Mouse (Mus musculus) limb, embryonic 11.5 days (tissue): Measurements from ENCODE around the gene Lsm10. TPM values are rescaled to one million over a fixed set of nuclear protein-coding genes. Genes with fewer than 3 reads are reported as not detected.

Experiments
- ATAC-seq: fragments of 200-750 bp; cut with Nextera tagmentation; 2 replicates; pipeline ENCODE4 v1.8.0; 2017; ENCODE audit warnings: low read depth; ENCODE audit not compliant: insufficient number of reproducible peaks, low FRiP score, low TSS enrichment
- DNase-seq: peaks from one replicate; pipeline ENCODE4 v3.0.0-alpha.2; 2015; ENCODE audit warnings: low spot score
- H3K27ac ChIP-seq: fragments of 300-500 bp; sonication (generic); replicated peaks from 2 replicates; pipeline ENCODE4 v1.5.1; 2014; ENCODE audit warnings: low read depth, mild to moderate bottlenecking, low read length
- H3K27me3 ChIP-seq: fragments of 300-500 bp; sonication (generic); 2 replicates; pipeline ENCODE4 v1.6.1; 2014; ENCODE audit warnings: mild to moderate bottlenecking, low read length, mixed read lengths; ENCODE audit not compliant: control insufficient read depth, insufficient read depth
- H3K36me3 ChIP-seq: fragments of 300-500 bp; sonication (generic); 2 replicates; pipeline ENCODE4 v1.6.1; 2014; ENCODE audit warnings: mild to moderate bottlenecking, low read length, moderate library complexity, mixed read lengths; ENCODE audit not compliant: control insufficient read depth, insufficient read depth
- H3K4me1 ChIP-seq: fragments of 300-500 bp; sonication (generic); 2 replicates; pipeline ENCODE4 v1.6.1; 2014; ENCODE audit warnings: low read length, mixed read lengths; ENCODE audit not compliant: control insufficient read depth, insufficient read depth
- H3K4me2 ChIP-seq: fragments of 300-500 bp; sonication (generic); 2 replicates; pipeline ENCODE4 v1.6.1; 2014; ENCODE audit warnings: low read depth, mild to moderate bottlenecking, moderate library complexity; ENCODE audit not compliant: severe bottlenecking
- H3K4me3 ChIP-seq: fragments of 300-500 bp; sonication (generic); 2 replicates; pipeline ENCODE4 v1.5.1; 2014; ENCODE audit warnings: low read depth, low read length
- H3K9ac ChIP-seq: fragments of 300-500 bp; sonication (generic); 2 replicates; pipeline ENCODE4 v1.6.1; 2014; ENCODE audit warnings: mild to moderate bottlenecking, low read length
- H3K9me3 ChIP-seq: fragments of 300-500 bp; sonication (generic); 2 replicates; pipeline ENCODE4 v1.6.1; 2016; ENCODE audit warnings: low read length; ENCODE audit not compliant: control insufficient read depth
- WGBS: fragments of 180-500 bp; shearing (Covaris S2); extraction: QIAGEN DNeasy Blood & Tissue Kit; methylation state at CpG from one replicate; pipeline ENCODE4 v1.1.7; 2014; 5-methylcytosine and 5-hydroxymethylcytosine counted together
- polyA plus RNA-seq: library from polyadenylated mRNA; unstranded; fragments of >200 nt; fragmentation: Nextera tagmentation; extraction: Ambion mirVana; gene quantifications from 2 replicates; pipeline ENCODE4 v1.2.1, GENCODE M21; 2014

Lsm10 gene
- polyA plus RNA-seq, 1 experiment from 2014 or later, result 44.8 TPM

DNA sequence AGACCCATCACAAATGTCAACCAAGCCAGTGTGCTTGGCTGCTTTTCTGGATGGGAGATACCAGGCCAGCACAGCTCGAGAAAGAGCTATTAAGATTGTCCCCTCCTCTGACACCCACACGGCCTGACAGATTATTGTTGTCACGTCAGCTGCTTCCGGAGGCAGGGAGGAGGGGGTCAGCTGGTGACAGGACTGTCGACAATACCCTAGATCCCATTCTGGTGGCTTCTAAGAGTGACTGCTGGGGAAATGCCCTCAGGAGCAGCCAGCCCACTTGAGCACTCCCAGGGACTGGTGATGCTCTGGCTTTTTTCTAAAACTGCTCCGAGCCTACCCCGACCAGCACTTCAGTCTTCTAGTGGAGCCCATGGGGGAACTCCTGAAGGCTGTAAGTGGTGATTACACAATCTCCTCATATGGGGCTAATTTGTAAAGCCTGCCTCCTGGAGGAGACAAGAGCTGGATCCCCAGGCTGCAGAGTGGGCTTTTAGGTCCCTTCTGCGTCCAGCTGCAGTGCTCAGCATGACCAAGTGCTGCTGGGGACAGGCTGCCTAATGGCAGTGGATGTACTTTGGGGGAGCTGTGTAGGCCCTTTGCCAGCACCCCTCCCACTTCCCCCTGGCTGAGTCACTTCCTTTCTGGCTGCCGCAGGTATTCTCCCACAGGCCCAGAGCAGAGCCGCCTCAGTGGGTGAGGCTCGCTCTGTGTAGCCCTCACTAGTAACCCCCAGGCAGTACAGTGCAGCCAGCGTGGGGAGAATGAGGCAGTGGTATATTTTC, 14.1 kb downstream of the Lsm10 start:
- ATAC-seq (peak; percentile 35; the same call in 1 of the 2 replicates), DNase-seq (peak; percentile 38)
- Histone ChIP-seq H3K4me2 (peak overlapping the region; percentile 25; the same call in 1 of the 2 replicates), H3K9me3 (no peaks in the 10 kb centered on the region), H3K27me3 (no peaks in the 10 kb centered on the region), H3K27ac (peak overlapping the region; percentile 68), H3K36me3 (no peaks in the 10 kb centered on the region), H3K9ac (peak overlapping the region; percentile 40; the same call in 1 of the 2 replicates), H3K4me3 (no peak overlapping the region), H3K4me1 (peaks cover 28% of the 10 kb centered on the region)
- WGBS, result 6% methylated on average over 12 of the region's 12 CpGs

DNA sequence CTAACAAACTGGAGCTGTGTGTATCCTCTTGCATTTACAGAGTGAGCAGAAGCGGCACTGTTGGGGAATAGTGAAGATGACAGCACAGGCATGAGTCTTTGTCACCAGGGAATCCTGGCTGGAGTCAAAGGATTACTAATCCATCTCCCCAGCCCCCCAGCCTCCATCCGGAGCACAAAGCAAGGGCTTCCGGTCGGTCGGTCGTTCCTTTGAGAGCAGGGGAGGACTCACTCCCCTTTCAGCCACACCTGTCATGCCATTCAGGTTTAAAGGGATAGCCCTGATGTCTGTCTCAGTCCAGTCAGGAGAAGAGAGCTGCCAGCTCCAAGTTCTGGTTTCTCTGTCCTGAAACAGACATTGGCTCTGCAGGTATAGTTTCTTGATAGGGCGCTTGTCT, 14.7 kb downstream of the Lsm10 start:
- no peak for ATAC-seq
- Histone ChIP-seq H3K4me1 (peaks cover 28% of the 10 kb centered on the region), H3K27me3 (no peaks in the 10 kb centered on the region), H3K27ac (peak overlapping the region; percentile 68; the same call in 1 of the 2 replicates), H3K9ac (peak overlapping the region; percentile 40; the same call in 1 of the 2 replicates), H3K4me2 (peak overlapping the region; percentile 25; the same call in 1 of the 2 replicates), H3K9me3 (no peaks in the 10 kb centered on the region), H3K36me3 (no peaks in the 10 kb centered on the region), H3K4me3 (no peak overlapping the region)
- DNase-seq, result no peak
- 34% methylated on average over 7 of the region's 7 CpGs for WGBS

DNA sequence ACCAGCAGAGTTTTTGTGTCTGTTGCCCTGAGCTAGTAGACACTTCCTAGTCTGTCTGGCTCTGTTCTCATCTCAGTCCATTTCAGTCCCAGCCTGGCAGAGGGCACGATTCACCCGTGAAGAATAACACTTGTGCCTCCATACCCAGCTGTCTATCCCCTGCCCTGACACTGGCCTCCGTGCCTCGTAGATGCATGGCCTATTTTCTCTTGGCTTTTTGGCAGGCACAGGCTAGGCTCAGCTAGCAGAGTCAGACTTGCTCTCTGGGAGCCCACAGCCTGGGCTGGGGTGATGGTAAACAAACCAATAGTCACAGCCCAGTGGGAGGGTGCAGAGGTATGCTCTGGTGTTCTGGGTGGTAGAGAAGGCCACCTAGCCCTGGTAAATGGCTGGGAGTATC, 16.8 kb downstream of the Lsm10 start:
- no peak overlapping the region for H3K4me2 ChIP-seq
- no peak overlapping the region for H3K27ac ChIP-seq
- no peaks in the 10 kb centered on the region for H3K9me3 ChIP-seq
- H3K4me1 ChIP-seq, result peaks cover 25% of the 10 kb centered on the region
- 87% methylated on average over 4 of the region's 4 CpGs for WGBS
- ATAC-seq (no peak), DNase-seq (no peak)
- no peak overlapping the region for H3K9ac ChIP-seq
- H3K4me3 ChIP-seq, result no peak overlapping the region
- H3K36me3 ChIP-seq, result no peaks in the 10 kb centered on the region; the same call in 1 of the 2 replicates
- H3K27me3 ChIP-seq, result no peaks in the 10 kb centered on the region

DNA sequence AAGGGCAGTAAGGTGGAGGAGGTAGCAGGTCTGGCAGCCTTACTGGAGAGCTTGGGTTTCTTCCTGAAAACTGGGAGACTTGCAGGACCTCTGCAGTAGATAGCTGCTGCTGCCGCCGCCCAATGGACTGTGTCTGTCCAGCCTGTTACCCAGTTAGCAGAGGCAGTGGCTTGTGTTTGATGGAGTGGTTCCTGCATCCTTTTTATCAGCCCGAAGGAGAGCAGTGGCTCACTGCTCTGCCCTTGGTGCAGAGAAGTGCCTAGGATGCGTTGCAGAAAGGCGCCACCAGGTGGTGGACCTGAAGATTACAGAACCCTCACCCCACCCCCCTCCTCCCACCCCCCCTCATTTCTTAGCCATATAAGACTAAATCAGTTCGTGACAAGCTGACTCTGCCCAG, 17.5 kb downstream of the Lsm10 start:
- ATAC-seq (no peak), DNase-seq (peak; percentile 64)
- Histone ChIP-seq H3K4me2 (no peak overlapping the region), H3K9ac (no peak overlapping the region), H3K27me3 (no peaks in the 10 kb centered on the region), H3K36me3 (no peaks in the 10 kb centered on the region; the same call in 1 of the 2 replicates), H3K4me1 (peaks cover 19% of the 10 kb centered on the region), H3K27ac (no peak overlapping the region), H3K9me3 (no peaks in the 10 kb centered on the region), H3K4me3 (no peak overlapping the region)
- 16% methylated on average over 6 of the region's 6 CpGs for WGBS

DNA sequence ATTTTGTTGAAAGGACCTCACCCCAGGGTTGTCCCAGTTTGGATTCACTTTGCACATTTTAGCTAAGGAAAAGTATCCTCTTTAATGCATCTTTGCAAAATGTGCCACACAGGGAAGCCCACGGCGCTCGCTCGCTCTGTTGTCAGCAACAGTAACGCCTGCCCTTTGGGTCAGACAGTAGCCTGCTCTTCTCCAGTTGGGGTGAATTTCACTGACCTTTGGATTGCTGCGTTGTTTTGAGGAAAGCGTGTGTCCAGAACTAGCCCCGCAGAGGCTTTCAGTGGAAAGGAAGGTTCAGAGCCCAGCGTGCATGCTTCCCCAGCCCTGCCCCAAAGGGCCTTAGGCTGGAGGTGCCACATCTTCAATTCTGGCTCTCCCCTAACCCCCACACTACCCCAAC, 19.0 kb downstream of the Lsm10 start:
- Histone ChIP-seq H3K9me3 (no peaks in the 10 kb centered on the region), H3K4me2 (no peak overlapping the region), H3K4me1 (peaks cover 12% of the 10 kb centered on the region), H3K27ac (no peak overlapping the region), H3K9ac (no peak overlapping the region), H3K27me3 (no peaks in the 10 kb centered on the region), H3K4me3 (no peak overlapping the region), H3K36me3 (no peaks in the 10 kb centered on the region; the same call in 1 of the 2 replicates)
- ATAC-seq, result no peak
- no peak for DNase-seq
- 90% methylated on average over 9 of the region's 9 CpGs for WGBS

DNA sequence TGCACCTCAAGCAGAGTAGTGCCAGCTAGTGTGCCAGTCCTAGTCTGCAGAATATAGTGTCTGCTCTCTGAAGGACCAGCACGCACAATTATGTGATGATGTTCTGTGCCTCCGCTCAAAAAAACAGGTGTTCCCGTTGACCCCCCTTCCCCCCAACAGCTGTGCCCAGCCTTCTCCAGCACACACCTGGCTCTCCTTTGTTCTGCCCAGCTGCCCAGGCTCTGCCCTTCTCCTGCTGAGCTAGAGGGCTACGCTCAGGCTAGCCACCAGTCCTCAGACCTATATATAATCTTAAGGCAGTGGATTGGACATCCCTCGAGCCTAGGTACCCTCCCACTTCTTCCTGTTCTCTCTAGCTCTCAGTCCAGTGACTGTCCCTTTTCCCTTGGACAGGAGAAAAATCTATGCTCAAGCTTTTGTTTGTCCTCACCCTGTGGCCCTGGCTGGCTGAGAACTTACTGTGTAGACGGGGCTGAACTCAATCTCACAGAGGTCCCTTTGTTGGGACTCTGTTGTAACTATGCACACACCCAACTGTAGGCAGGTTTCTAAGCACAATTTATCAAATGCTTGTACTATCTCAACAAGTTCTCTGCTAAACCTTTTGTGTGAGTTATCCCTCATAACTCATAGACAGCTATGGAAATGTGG, 19.6 kb downstream of the Lsm10 start:
- Histone ChIP-seq H3K27me3 (no peaks in the 10 kb centered on the region), H3K27ac (no peak overlapping the region)

DNA sequence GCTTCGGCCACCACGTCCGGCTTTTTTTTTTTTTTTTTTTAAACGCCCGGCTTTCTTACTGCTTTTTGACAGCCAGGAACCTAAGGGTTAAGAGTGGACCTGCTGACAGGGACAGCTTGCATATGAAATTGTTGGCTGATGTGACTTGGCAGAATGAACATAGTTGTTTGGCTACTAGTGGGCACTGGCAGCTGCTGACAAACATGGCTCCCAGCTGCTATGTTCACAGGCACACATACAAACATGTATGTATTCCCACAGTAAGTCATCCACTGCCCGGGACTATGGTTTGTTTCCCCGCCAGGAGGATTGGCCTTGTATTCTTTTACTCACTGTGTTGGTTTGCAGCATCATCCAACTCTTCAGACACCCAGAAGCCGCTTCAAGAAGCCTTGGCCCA, 20.7 kb downstream of the Lsm10 start:
- Histone ChIP-seq H3K27me3 (no peaks in the 10 kb centered on the region), H3K9me3 (no peaks in the 10 kb centered on the region), H3K4me3 (no peak overlapping the region), H3K4me1 (0 out of 2 replicates have a peak, but pooled peaks cover 3% of the 10 kb centered on the region), H3K27ac (no peak overlapping the region), H3K9ac (no peak overlapping the region), H3K36me3 (no peaks in the 10 kb centered on the region; the same call in 1 of the 2 replicates), H3K4me2 (no peak overlapping the region)
- DNase-seq, result no peak
- WGBS, result 87% methylated on average over 8 of the region's 8 CpGs
- no peak for ATAC-seq

More for the DNA sequence above, 19.6 kb downstream of the Lsm10 start:
- DNase-seq (no peak), ATAC-seq (no peak)
- H3K9ac ChIP-seq, result no peak overlapping the region
- H3K4me3 ChIP-seq, result no peak overlapping the region
- WGBS, result 76% methylated on average over 6 of the region's 6 CpGs
- H3K4me2 ChIP-seq, result no peak overlapping the region
- H3K36me3 ChIP-seq, result no peaks in the 10 kb centered on the region; the same call in 1 of the 2 replicates
- peaks cover 6% of the 10 kb centered on the region for H3K4me1 ChIP-seq
- no peaks in the 10 kb centered on the region for H3K9me3 ChIP-seq

DNA sequence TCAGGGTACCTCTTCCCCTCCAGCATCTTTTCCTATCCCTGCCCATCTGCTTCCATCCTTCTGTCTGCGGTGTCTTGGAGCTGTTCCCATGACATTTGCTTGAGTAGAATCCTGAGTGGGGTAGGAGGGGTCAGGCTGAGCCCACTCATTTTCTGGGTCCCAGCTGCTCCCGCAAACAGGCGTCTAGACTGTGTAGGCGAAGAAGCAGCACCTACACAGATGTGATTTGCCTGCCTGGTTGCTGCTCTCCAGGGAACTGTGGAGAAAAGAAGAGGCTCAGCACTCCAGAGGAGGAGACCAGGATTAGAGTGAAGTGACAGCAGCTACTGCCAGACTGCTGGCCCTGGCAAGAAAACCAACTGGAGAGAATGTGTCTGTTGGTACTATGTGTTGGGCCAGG, 22.2 kb downstream of the Lsm10 start:
- 97% methylated on average over 4 of the region's 4 CpGs for WGBS
- H3K9me3 ChIP-seq, result no peaks in the 10 kb centered on the region
- ATAC-seq, result no peak

More for the DNA sequence above, 22.2 kb downstream of the Lsm10 start:
- Histone ChIP-seq H3K9ac (no peak overlapping the region), H3K36me3 (no peaks in the 10 kb centered on the region; the same call in 1 of the 2 replicates), H3K4me1 (0 out of 2 replicates have a peak, but pooled peaks cover 3% of the 10 kb centered on the region), H3K27me3 (no peaks in the 10 kb centered on the region), H3K27ac (no peak overlapping the region), H3K4me2 (no peak overlapping the region), H3K4me3 (no peak overlapping the region)
- DNase-seq, result no peak
